Mouse (Mus musculus) regulatory T cell (primary cell): ENCODE data around the gene Arrdc5.

Source experiments
- in situ Hi-C: fragments of 300-600 bp; cut with MboI, MseI; formaldehyde crosslinking; loops from one replicate; pipeline ENCODE4 v1.15.1; 2025; ENCODE audit warnings: high pct_unique_total_duplicates

The Arrdc5 gene

DNA sequence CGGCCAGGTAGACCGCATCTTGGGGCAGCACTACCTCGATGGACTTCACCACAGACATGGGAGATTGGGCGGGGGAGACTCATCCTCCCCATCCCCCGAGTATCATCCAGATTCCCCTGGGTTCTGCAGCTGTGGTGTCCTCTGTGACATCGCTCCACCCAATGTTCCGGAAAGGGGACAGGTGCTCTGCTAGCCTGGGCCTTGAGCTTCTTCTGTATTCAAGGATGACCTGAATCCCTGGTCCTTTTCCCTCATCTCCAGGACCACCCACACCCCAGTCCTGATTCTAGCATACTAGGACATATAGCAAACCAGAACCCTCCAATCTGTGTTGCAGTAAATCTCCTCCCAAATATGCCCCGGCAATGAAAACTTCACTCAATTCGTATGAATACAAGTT lies at the start of gene Arrdc5:
TSS of gene Arrdc5 (minus strand) at position 101 of the 400 bp plus-strand sequence.
- in situ Hi-C loops = no loop called here

DNA sequence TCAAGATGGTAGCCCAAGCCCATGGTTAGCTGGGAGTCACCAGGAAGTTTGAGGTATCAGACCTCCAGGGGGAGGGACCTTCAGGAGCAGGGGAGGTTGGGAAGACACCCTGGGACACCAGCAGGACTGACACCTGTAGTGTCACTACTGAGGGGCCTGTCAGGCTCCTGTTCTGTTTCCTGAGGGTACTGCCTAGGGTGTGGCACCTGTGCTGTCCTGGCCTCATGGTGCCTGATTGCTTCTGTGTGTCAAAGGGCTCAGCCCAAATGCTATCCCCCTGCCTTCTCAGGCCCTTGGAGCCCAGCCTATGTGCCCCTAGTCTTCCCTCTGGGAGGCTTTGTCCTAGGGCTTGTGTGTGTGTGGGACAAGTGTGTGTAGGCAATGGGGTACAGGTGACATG lies 48.5 kb upstream of the Arrdc5 start:
- in situ Hi-C loops = no loop called here

DNA sequence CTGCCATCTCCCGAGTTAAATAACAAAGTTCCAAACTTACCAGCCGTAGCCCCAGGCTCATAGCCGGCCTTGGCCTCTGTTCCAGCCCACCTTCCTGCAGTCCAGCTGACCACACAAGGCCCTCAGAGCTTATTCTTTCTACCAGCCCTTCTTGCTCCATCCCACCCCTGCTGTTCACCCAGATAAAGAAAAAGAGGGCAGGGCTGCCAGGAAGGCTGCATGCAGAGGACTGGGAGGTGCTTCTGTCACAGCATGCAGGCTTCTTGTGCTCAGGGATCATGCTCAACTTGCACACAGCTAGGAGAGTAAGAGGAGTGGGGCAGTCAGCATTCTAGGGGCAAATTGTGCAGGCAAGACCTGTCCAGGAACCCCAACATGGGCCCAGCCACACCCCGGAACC lies 48.0 kb upstream of the Arrdc5 start:
- in situ Hi-C loops = no loop called here

DNA sequence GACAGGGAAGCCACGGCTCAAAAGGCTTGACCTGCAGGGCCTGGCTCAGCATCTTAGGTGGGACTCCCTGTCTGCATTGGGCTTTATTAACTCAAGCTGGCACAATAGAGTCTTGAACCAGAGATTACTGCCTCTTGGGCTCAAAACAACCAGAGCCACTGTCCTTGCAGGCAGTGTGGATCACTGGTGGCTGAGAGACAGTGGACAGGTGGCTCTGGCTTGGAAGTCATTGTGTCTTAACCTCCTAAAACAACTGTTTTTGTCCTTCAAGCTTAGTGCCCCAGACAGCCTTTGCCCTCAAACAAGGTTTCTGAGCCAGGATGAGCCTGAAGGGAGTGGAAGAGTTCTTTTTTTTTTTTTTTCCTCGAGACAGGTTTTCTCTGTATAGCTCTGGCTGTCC lies 45.3 kb upstream of the Arrdc5 start:
- in situ Hi-C loops = no loop called here

DNA sequence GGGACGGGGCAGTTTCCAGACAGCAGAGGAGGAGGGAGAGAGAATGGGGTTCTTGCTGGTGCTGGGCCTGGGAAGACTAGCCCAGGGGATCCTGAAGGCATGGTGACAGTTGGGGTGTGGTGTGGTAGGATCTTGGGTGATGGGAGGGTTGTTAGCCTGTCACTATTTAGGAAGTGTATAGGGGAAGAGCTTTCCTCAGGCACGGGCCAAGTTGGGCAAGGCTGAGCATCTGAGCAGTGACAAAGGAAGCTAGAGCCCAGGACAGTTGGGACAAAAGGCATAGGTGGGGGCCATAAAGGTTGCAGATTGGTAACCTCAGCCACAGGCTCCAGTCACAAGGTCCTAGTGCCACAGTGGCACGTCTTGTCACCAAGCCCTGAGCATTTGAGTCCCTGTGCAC lies 43.4 kb upstream of the Arrdc5 start:
- in situ Hi-C loops = no loop called here

DNA sequence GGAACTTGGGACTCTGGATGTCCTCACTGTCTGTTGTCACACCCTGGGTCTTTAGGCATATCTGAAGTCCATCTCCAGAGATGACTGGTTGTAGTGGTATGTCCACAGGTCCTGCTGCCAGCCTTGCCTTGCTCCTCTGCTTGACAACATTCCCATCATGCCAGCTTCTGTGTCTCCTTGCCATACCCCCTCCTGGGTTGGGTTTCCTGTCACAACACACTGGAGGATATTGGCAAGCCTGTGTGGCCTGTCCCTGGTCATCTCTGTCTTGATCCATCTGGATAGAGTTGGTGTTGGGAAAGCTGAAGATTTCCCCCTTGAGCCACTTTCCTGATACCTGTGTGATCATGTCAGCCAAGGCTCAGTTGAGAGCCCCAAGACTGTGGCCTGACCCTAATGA lies 40.6 kb upstream of the Arrdc5 start:
- in situ Hi-C loops = no loop called here

DNA sequence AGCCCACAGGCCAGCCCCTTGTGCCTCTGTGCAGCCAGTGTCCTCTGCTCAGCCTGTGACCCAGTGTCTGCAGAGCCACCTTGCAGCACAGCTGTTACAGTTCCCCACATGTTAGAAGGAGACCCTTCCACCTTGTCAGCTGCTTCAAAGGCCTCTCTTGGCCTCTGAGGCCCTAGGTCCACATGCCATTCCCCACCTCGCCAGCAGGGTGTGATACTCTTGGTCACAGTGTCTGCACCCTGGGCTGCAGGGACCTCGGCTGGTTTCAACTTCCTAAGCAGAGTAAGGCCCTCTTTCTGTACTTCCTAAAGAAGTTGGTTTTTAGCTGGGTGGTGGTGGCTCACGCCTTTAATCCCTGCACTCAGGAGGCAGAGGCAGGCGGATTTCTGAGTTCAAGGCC lies 38.8 kb upstream of the Arrdc5 start:
- in situ Hi-C loops = no loop called here

DNA sequence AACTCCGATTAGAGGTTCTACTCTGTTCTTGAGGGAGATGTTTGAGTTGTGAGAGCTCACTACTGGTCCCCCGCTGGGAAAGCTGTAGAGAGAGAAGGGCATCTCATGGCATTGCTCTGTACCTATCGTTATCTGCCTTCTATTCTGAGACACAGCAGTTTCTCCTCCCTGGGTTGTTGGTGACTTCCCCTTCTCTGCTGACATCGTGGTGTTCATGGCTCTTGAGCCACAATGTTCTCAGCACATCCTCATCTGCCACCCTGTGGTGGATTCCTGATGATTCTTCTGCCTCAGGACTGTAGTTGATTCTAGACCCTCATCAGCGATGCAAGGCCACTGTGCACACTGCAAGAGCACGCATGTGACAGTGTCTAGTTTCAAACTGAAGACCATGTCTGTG lies 37.7 kb upstream of the Arrdc5 start:
- in situ Hi-C loops = no loop called here

DNA sequence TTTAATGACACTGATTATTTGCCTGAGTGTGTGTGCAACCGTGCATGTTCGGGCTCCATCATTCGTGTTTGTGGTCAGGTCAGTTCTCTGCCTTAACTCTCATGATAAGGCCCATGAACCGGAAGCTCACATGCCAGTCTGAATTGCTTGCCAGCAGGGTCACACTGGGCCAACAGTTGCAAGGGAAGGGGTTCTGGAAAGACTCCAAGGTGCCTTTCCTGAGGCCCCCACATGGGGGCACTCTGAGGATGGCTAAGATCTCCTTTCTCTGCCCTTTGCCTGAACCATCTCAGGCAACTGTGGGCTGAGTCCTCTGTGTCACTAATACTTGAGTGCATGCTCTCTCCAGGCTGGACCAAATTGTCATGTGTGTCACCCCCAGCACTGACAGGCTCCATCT lies 37.1 kb upstream of the Arrdc5 start:
- in situ Hi-C loops = no loop called here

DNA sequence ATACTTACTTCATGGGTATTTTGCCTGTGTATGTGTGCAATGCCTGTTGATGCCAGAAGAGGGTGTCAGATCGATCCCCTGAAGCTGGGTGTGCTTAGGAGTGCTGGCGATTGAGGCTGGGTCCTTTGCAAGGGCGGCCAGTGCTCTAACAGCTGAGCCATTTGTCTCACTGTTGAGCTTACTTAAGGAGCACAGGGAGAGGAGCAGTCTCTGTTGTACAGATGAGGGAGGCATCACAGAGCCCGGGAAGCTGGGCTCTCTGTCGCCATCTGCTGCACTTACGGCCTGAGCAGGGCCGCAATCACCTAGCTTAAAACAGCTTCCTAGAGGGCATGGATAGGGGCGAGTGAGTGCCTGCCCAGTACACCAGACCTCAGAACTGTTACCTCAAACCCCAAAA lies 32.9 kb upstream of the Arrdc5 start:
- in situ Hi-C loops = no loop called here

DNA sequence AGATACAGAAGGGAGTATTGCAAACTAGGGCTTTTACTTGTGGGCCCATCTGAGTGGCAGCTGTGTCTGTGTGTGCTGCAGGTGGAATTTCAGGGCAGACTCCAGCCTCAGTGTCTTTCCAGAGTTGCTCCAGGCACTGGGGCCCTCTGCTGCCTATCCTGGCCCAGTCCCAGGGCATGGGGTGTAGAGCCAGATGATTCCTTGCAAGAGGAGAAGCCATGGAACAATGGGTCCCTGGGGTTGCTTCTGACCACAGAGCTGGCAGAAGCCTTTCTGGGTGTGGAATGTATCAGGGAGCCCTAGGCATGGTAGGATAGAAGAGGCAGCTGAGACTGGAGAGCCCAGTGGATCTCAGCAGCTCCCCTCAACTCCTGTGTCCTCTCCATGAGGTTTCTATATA lies 31.2 kb upstream of the Arrdc5 start:
- in situ Hi-C loops = no loop called here

DNA sequence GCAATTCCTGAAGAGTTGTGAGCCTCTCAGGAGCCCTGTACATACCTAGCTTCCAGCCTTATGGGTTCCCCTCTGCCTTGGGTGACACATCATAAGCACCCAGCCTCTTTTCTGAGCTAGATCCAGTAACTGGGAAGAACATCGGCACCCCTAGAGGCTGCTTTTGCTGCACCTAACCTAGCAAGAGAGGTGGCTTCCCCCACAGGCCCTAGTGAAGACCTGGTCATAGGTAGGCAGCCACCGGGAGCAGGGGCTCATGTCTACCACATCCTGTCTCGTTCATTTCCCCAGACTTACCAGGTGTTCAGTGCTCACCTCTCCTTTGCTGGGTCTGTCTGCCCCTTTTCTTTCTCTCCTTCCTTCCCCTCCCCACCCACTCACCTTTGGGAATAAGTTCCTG lies 30.3 kb upstream of the Arrdc5 start:
- in situ Hi-C loops = no loop called here

DNA sequence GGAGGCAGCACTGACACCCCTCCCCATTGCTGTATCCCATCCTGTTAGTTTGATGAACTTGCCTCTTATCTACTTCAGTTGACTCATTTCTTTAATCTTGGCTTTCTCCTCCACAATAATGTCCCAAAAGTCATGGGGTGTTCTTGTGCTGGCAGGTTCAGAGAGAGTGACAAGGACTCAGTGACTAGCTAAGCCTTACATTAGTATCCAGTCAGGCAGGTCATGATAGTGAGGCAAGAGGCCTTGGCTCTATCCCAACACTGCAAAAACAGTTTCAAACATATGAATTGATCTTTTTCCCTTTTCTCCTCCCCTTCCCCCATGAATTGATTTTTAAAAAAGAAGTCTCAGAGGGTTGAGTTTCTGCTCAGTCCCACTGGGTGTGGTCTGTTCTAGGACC lies 29.2 kb upstream of the Arrdc5 start:
- in situ Hi-C loops = no loop called here

DNA sequence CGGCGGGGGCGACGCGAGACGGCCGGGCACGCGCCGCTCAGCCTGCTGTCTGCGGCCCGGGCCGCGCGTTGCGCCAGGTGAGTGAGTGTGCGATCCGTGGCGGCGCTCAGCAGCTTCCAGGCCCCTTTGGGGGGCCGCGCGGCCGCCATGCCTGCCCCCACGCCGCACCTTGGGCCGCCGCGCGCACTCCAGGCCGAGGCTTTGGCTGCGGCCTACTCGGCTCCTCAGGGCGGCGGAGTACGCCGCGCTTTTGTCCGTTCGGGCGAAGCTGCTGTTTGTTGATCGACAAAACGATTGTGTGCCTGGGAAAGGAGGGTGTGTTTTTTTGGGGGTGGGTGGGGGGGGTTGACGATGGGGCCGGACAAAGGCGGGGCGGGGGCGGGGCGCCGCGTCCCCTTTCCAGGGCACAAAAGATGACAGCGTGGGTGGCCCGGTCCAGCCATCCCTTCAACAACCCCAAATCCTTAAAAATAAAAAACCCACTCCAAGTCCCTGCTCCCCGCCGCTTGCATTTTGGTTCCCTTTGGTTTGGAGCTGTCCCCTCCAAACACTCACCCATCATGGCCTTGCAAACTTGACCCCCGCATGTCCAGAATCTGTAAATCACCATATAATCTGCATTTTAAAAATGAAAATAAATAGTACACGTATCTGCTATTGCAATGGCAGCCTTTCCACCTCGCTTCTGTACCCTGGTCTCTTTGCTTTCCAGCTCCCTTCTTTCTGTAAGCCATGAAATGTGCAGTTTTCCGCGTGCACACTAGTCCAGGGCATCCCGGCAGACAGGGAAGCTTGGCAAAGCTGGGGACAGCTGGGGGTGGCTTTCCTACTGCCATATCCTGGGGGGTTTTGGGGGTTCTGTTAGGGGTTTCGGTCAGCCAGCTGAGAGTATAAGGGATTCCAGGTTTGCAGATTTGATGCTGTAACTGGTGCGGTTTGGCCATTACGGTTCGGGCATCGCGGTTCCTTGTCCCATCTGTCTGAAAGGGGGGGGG lies 26.4 kb upstream of the Arrdc5 start:
- in situ Hi-C loops = no loop called here

DNA sequence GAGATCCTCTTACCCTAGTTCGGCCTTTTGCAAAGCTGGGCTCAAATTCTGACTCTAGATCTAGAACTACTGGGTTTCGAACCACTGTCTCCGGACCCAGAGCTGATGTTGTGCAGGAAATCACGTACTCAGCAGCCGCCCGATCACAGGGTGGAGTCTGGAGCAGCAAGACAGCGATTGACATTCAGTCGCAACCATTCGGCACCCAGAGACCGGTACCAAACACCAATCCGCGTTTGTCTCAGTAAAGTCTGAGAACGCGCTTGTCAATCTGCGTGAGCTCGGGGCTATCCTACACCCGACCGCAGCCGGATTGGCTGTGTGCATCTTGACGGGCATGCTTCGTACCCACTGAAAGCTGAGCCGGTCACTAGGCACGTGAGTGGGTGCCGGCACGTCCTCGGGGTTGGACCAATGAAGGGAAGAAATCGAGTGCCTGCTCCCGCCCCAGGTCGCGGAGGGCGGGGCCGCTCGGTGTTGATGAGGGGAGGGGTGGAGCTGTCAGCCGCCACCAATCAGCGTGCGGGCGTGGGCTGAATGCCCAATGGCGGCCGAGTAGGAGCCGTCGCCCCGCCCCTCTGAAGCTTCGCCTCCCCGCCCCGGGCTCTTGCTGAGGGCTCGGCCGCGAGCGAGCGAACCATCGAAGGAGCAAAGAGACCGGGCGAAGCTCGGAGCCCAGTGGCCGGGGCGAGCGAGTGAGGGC lies 25.5 kb upstream of the Arrdc5 start, which contains the start of gene Kdm4b:
TSS of gene Kdm4b (plus strand) at position 613 of the 703 bp plus-strand sequence.
- in situ Hi-C loops = no loop called here

DNA sequence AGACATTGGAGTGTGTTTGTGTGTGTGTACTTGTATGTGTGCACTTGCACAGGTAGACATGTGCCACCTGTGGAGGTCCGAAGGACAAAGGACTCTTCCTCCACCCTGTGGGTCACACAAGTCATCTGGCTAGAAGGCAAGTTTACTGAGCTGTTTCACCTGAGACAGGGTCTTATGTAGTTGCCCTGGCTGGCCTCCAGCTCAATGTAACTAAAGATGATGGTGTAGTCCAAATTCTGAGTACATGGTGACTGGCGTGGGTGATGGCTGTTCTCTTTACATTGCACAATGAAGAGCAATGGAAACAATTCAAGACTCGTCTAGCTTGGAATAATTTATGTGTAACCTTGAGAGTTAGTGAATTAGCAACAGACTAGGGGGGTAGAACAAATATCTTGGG lies 24.3 kb upstream of the Arrdc5 start:
- in situ Hi-C loops = no loop called here

DNA sequence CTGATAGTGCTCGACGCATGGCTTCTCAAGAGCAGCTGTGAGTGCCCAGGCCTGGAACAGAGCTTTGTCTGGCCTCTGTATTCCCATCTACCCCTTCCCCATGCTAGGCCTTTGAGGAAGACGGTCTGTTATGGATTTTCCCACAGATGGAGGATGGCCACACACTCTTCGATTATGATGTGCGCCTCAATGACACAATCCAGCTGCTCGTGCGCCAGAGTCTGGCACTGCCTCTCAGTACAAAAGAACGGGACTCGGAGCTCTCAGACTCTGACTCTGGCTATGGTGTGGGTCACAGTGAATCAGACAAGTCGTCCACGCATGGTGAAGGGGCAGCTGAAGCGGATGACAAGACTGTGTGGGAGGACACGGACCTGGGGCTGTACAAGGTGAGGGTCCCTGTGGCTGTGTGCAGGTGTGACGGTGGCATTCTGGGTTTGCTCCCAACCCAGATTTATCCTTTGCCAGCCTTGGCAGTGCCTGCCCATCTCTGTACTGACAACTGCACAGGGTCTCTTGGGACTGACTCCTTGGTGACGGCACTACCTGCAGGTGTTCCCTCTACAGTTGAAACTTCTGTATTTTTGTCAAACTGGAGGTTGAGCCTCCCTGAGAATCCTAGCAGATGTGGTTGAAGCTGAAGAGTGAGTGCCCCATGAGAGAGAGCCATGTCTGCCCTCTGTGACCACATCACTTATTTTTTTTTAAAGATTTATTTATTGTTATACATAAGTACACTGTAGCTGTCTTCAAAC lies 9.3 kb upstream of the Arrdc5 start:
- in situ Hi-C loops = no loop called here

DNA sequence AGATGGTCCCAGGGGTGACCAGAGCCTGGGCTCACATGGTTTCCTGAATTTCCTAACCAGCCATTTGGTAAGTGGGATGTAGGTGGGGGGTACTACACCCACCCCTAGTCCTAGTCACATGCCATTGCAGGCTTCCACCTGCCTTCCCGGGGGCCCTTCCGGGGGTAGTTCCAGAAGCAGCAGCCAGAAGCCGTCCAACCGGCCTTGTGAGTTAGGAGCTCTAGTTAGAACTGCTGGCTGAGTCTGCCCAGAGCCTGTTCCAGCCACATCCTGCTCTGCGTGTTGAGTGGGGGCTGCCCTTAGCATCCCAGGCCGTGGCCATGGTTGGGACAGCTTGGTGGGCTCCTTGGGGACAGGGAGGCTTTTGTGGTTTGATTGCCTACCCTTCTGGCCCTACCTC lies 8.0 kb upstream of the Arrdc5 start:
- in situ Hi-C loops = no loop called here

DNA sequence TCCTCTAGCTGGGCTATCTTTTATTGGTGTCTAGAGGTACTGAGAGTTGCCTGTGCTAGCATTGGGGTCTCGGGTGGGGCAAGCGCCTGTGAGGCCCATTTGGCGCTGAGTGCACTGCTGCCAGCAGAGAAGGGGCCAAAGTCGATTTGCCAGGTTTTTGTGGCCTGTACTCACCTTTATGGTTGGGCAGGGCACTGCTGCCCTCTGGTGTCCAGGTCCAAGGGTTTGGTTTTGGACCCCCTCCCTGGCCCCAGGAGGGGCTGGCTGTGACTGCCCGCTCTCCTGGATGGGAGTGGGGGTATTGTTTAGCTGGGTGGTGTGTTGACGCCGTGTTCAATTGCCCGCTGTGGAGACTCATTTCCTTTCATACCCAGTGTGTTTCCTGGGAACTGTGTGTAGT lies 5.7 kb upstream of the Arrdc5 start:
- in situ Hi-C loops = no loop called here

DNA sequence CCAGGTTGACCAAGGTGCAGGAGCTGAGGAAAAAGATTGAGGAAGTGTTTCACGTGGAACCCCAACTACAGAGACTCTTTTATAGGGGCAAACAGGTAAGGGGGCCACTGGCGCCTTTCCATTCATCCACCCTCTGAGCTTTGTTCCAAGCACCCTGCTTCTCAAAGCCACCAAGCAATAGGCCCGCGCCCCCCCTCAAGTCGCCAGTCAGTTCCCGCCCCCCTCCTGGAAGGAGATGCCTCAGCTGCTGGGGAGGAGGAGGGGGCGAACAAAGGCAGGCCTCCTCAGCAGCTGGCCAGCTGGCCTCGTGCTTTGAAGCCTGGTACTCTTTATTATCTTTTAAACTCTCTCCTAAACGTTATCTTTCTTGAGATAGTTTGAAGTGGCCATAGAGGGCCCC lies 5.1 kb upstream of the Arrdc5 start:
- in situ Hi-C loops = no loop called here

DNA sequence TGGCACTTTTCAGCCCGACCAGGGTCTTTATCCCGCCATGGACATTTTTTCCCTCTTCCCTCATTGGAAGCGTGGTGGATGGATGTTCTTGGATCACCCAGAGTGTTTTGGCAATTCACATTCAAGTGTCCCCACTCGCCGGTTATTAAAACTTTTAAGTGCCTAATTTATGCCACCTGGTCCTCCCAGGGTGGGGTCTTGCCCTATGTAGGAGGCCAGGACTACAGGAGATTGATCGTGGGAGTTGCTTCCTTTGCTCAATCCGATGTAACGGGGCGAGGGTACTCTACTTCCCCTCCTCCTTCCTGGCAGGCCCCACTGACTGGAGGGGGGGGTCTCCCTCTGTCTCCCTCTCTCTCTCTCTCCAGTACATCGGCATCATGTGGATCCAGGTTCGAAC lies 4.6 kb upstream of the Arrdc5 start:
- in situ Hi-C loops = no loop called here
